In genomic region chr1:191326233-191326882, GRCm38 (mm10) we compare ENCODE assay signal across 8 mouse cellular contexts. TPM values are rescaled to one million over a fixed set of nuclear protein-coding genes. Genes with fewer than 3 reads are reported as not detected.
DNase-seq lines count a peak whose midpoint lies in the region; ATAC-seq and TF ChIP-seq lines count a peak whose summit lies in the region.

No protein-coding gene starts in this region.

- no peak for TF ChIP-seq CTCF in layer of hippocampus, adult 2 months (conservative IDR thresholded peaks at IDR 0.05)
- peak; percentile 42; the same call in 1 of the 2 replicates for TF ChIP-seq CTCF in thymus, adult 2 months (IDR thresholded peaks at IDR 0.05; ENCODE audit: borderline replicate concordance, control insufficient read depth, extremely low read depth, insufficient read depth, low read length, poor library complexity)

- H3K27me3 ChIP-seq in limb, embryonic 14.5 days (ENCODE audit: control insufficient read depth, insufficient read depth, low read length) = no peaks in the 10 kb centered on the region
- H3K27me3 ChIP-seq in midbrain, embryonic 15.5 days (replicated peaks) = no peaks in the 10 kb centered on the region
- no peaks in the 10 kb centered on the region for H3K27me3 ChIP-seq in thymus, adult 2 months (ENCODE audit: control insufficient read depth, insufficient read depth, low read length)

- ATAC-seq in limb, embryonic 14.5 days (ENCODE audit: low FRiP score, low read depth) = peak; percentile 50
- ATAC-seq in midbrain, embryonic 15.5 days (replicated peaks) = peak; percentile 79

- no peak for DNase-seq in layer of hippocampus, adult 2 months (ENCODE audit: low spot score in 2 of 2)
- DNase-seq in layer of hippocampus, postnatal 10 days (ENCODE audit: low spot score in 2 of 2) = no peak
- peak; percentile 64 for DNase-seq in ZHBTc4 (ENCODE audit: low read depth, low spot score)
- peak; percentile 23 for DNase-seq in embryo, embryonic 11.5 days (ENCODE audit: low read depth, low spot score)
- DNase-seq in heart, postnatal 4 days = peak; percentile 59
- peak; percentile 27 for DNase-seq in limb, embryonic 14.5 days (ENCODE audit: low spot score)
- peak; percentile 70 for DNase-seq in thymus, adult 2 months

- H3K9ac ChIP-seq in limb, embryonic 14.5 days (ENCODE audit: low read depth, low read length, severe bottlenecking) = peak overlapping the region; percentile 84
- H3K9ac ChIP-seq in midbrain, embryonic 15.5 days = peak overlapping the region; percentile 76

- H3K4me3 ChIP-seq in layer of hippocampus, adult 2 months = peak overlapping the region; percentile 99
- H3K4me3 ChIP-seq in limb, embryonic 14.5 days (replicated peaks; ENCODE audit: low read length) = peak overlapping the region; percentile 84
- H3K4me3 ChIP-seq in midbrain, embryonic 15.5 days = peak overlapping the region; percentile 75
- peak overlapping the region; percentile 83 for H3K4me3 ChIP-seq in thymus, adult 2 months (ENCODE audit: control insufficient read depth, insufficient read depth, low read length)

- peaks cover 10% of the 10 kb centered on the region; the same call in 1 of the 2 replicates for H3K36me3 ChIP-seq in limb, embryonic 14.5 days (ENCODE audit: control insufficient read depth, insufficient read depth, low read length)
- H3K36me3 ChIP-seq in midbrain, embryonic 15.5 days (replicated peaks) = no peaks in the 10 kb centered on the region
- H3K36me3 ChIP-seq in thymus, adult 2 months (ENCODE audit: control insufficient read depth, insufficient read depth, low read length) = no peaks in the 10 kb centered on the region

- H3K4me1 ChIP-seq in limb, embryonic 14.5 days (ENCODE audit: control insufficient read depth, insufficient read depth, low read length) = peaks cover 12% of the 10 kb centered on the region; the same call in 1 of the 2 replicates
- H3K4me1 ChIP-seq in midbrain, embryonic 15.5 days = peaks cover 26% of the 10 kb centered on the region
- H3K4me1 ChIP-seq in thymus, adult 2 months (replicated peaks; ENCODE audit: control insufficient read depth, insufficient read depth, low read length) = peaks cover 21% of the 10 kb centered on the region

- H3K27ac ChIP-seq in layer of hippocampus, adult 2 months = peak overlapping the region; percentile 85
- peak overlapping the region; percentile 38; the same call in 1 of the 2 replicates for H3K27ac ChIP-seq in limb, embryonic 14.5 days (replicated peaks; ENCODE audit: low read depth, low read length)
- H3K27ac ChIP-seq in midbrain, embryonic 15.5 days = peak overlapping the region; percentile 84
- H3K27ac ChIP-seq in thymus, adult 2 months (ENCODE audit: control insufficient read depth, insufficient read depth, low read length) = no peak overlapping the region

- WGBS in limb, embryonic 14.5 days = 2% methylated on average over 30 of the region's 35 CpGs
- WGBS in midbrain, embryonic 15.5 days = 1% methylated on average over 35 of the region's 35 CpGs
- under 1% methylated on average over 35 of the region's 35 CpGs for WGBS in thymus, adult 2 months

- peak overlapping the region; percentile 95 for H3K4me2 ChIP-seq in limb, embryonic 14.5 days (replicated peaks; ENCODE audit: low read depth, low read length, severe bottlenecking)
- H3K4me2 ChIP-seq in midbrain, embryonic 15.5 days = peak overlapping the region; percentile 56

- H3K9me3 ChIP-seq in limb, embryonic 14.5 days (ENCODE audit: control insufficient read depth, low read length) = no peaks in the 10 kb centered on the region
- no peaks in the 10 kb centered on the region for H3K9me3 ChIP-seq in midbrain, embryonic 15.5 days

- 0 out of 2 replicates have a peak, but pooled peaks have one; percentile 24 for TF ChIP-seq POLR2A in limb, embryonic 14.5 days (IDR thresholded peaks at IDR 0.05; ENCODE audit: borderline replicate concordance, extremely low read depth, insufficient read depth, insufficient read length)
- TF ChIP-seq POLR2A in thymus, adult 2 months (IDR thresholded peaks at IDR 0.05; ENCODE audit: control insufficient read depth, extremely low read depth, insufficient read depth, low read length, poor library complexity) = no peak

RNA-seq across cellular contexts. Expression of gene Tmem206, which starts 0.6 kb away (rescaled TPM):
- 1 to 10 TPM; 8.0 to 8.7 TPM for total RNA-seq in layer of hippocampus, adult 2 months (2021)
- total RNA-seq in layer of hippocampus, postnatal 10 days (2021) = 10 to 100 TPM; 12.1 to 12.8 TPM
- total RNA-seq in heart, postnatal 4 days (2021) = 1 to 10 TPM; 5.6 to 6.6 TPM
- polyA plus RNA-seq in limb, embryonic 14.5 days (2012; rRNA removed) = 14.5 and 15.1 TPM in 2 replicates
- 16.7 and 21.3 TPM in 2 replicates for polyA plus RNA-seq in limb, embryonic 14.5 days (2014; fragmentation: Nextera tagmentation; extraction: Ambion mirVana)
- 43.2 and 44.5 TPM in 2 replicates for polyA plus RNA-seq in midbrain, embryonic 15.5 days (2015; fragmentation: Nextera tagmentation; extraction: Ambion mirVana)
- 17.2 and 17.8 TPM in 2 replicates for polyA plus RNA-seq in thymus, adult 2 months (2012; rRNA removed)

RNA-seq across cellular contexts. Expression of gene Nenf, which starts 8.4 kb away (rescaled TPM):
- 10 to 100 TPM; 61.5 to 70.8 TPM for total RNA-seq in layer of hippocampus, adult 2 months (2021)
- 10 to 100 TPM; 74.6 to 89.2 TPM for total RNA-seq in layer of hippocampus, postnatal 10 days (2021)
- total RNA-seq in heart, postnatal 4 days (2021) = 100 to 1,000 TPM in 1 of 2 experiments, 10 to 100 TPM in 1; 97.3 to 103 TPM
- polyA plus RNA-seq in limb, embryonic 14.5 days (2012; rRNA removed) = 144 and 150 TPM in 2 replicates
- 149 and 152 TPM in 2 replicates for polyA plus RNA-seq in limb, embryonic 14.5 days (2014; fragmentation: Nextera tagmentation; extraction: Ambion mirVana)
- 111 and 123 TPM in 2 replicates for polyA plus RNA-seq in midbrain, embryonic 15.5 days (2015; fragmentation: Nextera tagmentation; extraction: Ambion mirVana)
- 47.1 and 64.5 TPM in 2 replicates for polyA plus RNA-seq in thymus, adult 2 months (2012; rRNA removed)

Comparison
In these comparisons a context has a peak if more than half of its experiments do, and no peak if none do; other contexts are left out.
1. DNase-seq: peak in ZHBTc4 (single experiment), embryo, embryonic 11.5 days (single experiment), heart, postnatal 4 days (single experiment), limb, embryonic 14.5 days (single experiment) and thymus, adult 2 months (single experiment); none in layer of hippocampus, adult 2 months (0 of 2) and layer of hippocampus, postnatal 10 days (0 of 2).
2. Peak in every context shown above with its lines, with median percentiles within 50 percentile points of each other: H3K4me3 ChIP-seq.